Mouse (Mus musculus): ENCODE measurements around the gene Pik3ap1.

DNA sequence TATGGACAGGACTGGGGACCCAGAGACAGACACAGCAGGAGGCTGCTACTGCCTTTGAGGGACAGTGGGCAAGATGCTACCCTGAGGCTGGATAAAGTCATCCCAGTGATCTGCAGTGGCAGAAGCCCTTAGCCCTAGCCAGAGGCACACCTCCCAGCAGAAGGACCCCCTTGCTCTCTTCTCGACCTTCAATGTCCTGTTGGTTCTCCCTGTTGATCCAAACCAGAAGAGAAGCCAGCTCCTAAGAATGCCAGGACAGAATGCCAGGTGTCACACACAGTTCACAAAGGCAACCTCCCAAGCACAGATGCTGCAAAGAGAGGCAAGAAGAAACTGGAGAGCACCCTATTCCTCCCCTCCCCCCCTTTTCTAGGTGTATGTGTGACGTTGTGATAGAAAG is 33.9 kb upstream of the Pik3ap1 start:
- TF ChIP-seq CTCF (IDR thresholded peaks at IDR 0.05; ENCODE audit: low read depth, low read length) (no peak), POLR2A (IDR thresholded peaks at IDR 0.05; ENCODE audit: insufficient read depth, low read length) (no peak)

Data from ES-Bruce4 (cell line).